Mouse (Mus musculus): ENCODE measurements around the gene Dpf3. TPM values are rescaled to one million over a fixed set of nuclear protein-coding genes. Genes with fewer than 3 reads are reported as not detected.

Gene Dpf3
- polyA plus RNA-seq, 1 experiment from 2014 or later = 8.6 TPM

- WGBS = 91% methylated on average over 6 of the region's 6 CpGs
- ATAC-seq = no peak
- H3K27me3 ChIP-seq (replicated peaks) = no peaks in the 10 kb centered on the region
These were observed 203.8 kb downstream of the Dpf3 start for GRCm38 (mm10) chr12:83283591-83284320.

GRCm38 (mm10) chr12:83277537-83278441 is 209.7 kb downstream of the Dpf3 start:
- Histone ChIP-seq H3K9me3 (no peaks in the 10 kb centered on the region), H3K9ac (no peak overlapping the region), H3K4me1 (replicated peaks) (no peaks in the 10 kb centered on the region; the same call in 1 of the 2 replicates), H3K27ac (no peak overlapping the region), H3K4me3 (replicated peaks) (no peak overlapping the region), H3K4me2 (replicated peaks) (no peak overlapping the region), H3K36me3 (no peaks in the 10 kb centered on the region), H3K27me3 (replicated peaks) (no peaks in the 10 kb centered on the region)
- WGBS = 70% methylated on average over 11 of the region's 11 CpGs
- no peak for ATAC-seq

More at GRCm38 (mm10) chr12:83283591-83284320, 203.8 kb downstream of the Dpf3 start:
- Histone ChIP-seq H3K36me3 (no peaks in the 10 kb centered on the region), H3K9ac (no peak overlapping the region), H3K9me3 (no peaks in the 10 kb centered on the region), H3K4me1 (replicated peaks) (no peaks in the 10 kb centered on the region), H3K4me3 (replicated peaks) (no peak overlapping the region), H3K4me2 (replicated peaks) (no peak overlapping the region), H3K27ac (no peak overlapping the region)

- no peak overlapping the region for H3K4me2 ChIP-seq (replicated peaks)
- no peak overlapping the region for H3K4me3 ChIP-seq (replicated peaks)
- H3K9ac ChIP-seq = no peak overlapping the region
- H3K9me3 ChIP-seq = no peaks in the 10 kb centered on the region
- H3K36me3 ChIP-seq = no peaks in the 10 kb centered on the region
- no peaks in the 10 kb centered on the region for H3K27me3 ChIP-seq (replicated peaks)
- ATAC-seq = no peak
- H3K27ac ChIP-seq = no peak overlapping the region
- H3K4me1 ChIP-seq (replicated peaks) = 0 out of 2 replicates have a peak, but pooled peaks cover 3% of the 10 kb centered on the region
- WGBS = 94% methylated on average over 3 of the region's 3 CpGs
These were observed 216.3 kb downstream of the Dpf3 start for GRCm38 (mm10) chr12:83271215-83271614.

- H3K4me1 ChIP-seq (replicated peaks) = 0 out of 2 replicates have a peak, but pooled peaks cover 3% of the 10 kb centered on the region
- H3K27ac ChIP-seq = peak overlapping the region; percentile 38; the same call in 1 of the 2 replicates
- WGBS = 48% methylated on average over 11 of the region's 11 CpGs
- H3K4me2 ChIP-seq (replicated peaks) = 0 out of 2 replicates have a peak overlapping the region, but pooled peaks have one; percentile 0
- H3K27me3 ChIP-seq (replicated peaks) = no peaks in the 10 kb centered on the region
- H3K9ac ChIP-seq = no peak overlapping the region
- no peaks in the 10 kb centered on the region for H3K36me3 ChIP-seq
- peak; percentile 84 for ATAC-seq
- no peak overlapping the region for H3K4me3 ChIP-seq (replicated peaks)
- no peaks in the 10 kb centered on the region for H3K9me3 ChIP-seq
These were observed 219.0 kb downstream of the Dpf3 start for GRCm38 (mm10) chr12:83268504-83268922.

- WGBS = 74% methylated on average over 2 of the region's 2 CpGs
- H3K4me1 ChIP-seq (replicated peaks) = no peaks in the 10 kb centered on the region
- no peak for ATAC-seq
- no peak overlapping the region for H3K9ac ChIP-seq
- no peaks in the 10 kb centered on the region for H3K27me3 ChIP-seq (replicated peaks)
- H3K9me3 ChIP-seq = no peaks in the 10 kb centered on the region
- H3K4me3 ChIP-seq (replicated peaks) = no peak overlapping the region
- H3K36me3 ChIP-seq = no peaks in the 10 kb centered on the region
- no peak overlapping the region for H3K4me2 ChIP-seq (replicated peaks)
- H3K27ac ChIP-seq = no peak overlapping the region
These were observed 227.0 kb downstream of the Dpf3 start for GRCm38 (mm10) chr12:83260540-83260939.

- H3K27ac ChIP-seq = no peak overlapping the region
- no peaks in the 10 kb centered on the region for H3K27me3 ChIP-seq (replicated peaks)
- H3K4me1 ChIP-seq (replicated peaks) = no peaks in the 10 kb centered on the region
- WGBS = 90% methylated on average over 4 of the region's 4 CpGs
- H3K4me3 ChIP-seq (replicated peaks) = no peak overlapping the region
- H3K4me2 ChIP-seq (replicated peaks) = no peak overlapping the region
- H3K36me3 ChIP-seq = no peaks in the 10 kb centered on the region
- H3K9ac ChIP-seq = no peak overlapping the region
- H3K9me3 ChIP-seq = no peaks in the 10 kb centered on the region
- no peak for ATAC-seq
These were observed 233.1 kb downstream of the Dpf3 start for GRCm38 (mm10) chr12:83254399-83254798.

- 82% methylated on average over 3 of the region's 3 CpGs for WGBS
- Histone ChIP-seq H3K4me3 (replicated peaks) (no peak overlapping the region), H3K27ac (no peak overlapping the region), H3K9ac (no peak overlapping the region), H3K27me3 (replicated peaks) (no peaks in the 10 kb centered on the region), H3K36me3 (no peaks in the 10 kb centered on the region), H3K9me3 (no peaks in the 10 kb centered on the region), H3K4me1 (replicated peaks) (no peaks in the 10 kb centered on the region), H3K4me2 (replicated peaks) (no peak overlapping the region)
- ATAC-seq = no peak
These were observed 238.4 kb downstream of the Dpf3 start for GRCm38 (mm10) chr12:83249066-83249465.

GRCm38 (mm10) chr12:83248636-83249035 is 238.9 kb downstream of the Dpf3 start:
- H3K4me3 ChIP-seq (replicated peaks) = no peak overlapping the region
- 63% methylated on average over 2 of the region's 2 CpGs for WGBS
- H3K9me3 ChIP-seq = no peaks in the 10 kb centered on the region
- ATAC-seq = no peak
- no peaks in the 10 kb centered on the region for H3K4me1 ChIP-seq (replicated peaks)
- no peak overlapping the region for H3K9ac ChIP-seq
- H3K36me3 ChIP-seq = no peaks in the 10 kb centered on the region
- no peak overlapping the region for H3K4me2 ChIP-seq (replicated peaks)
- no peak overlapping the region for H3K27ac ChIP-seq
- H3K27me3 ChIP-seq (replicated peaks) = no peaks in the 10 kb centered on the region

- H3K9me3 ChIP-seq = no peaks in the 10 kb centered on the region
- no peak overlapping the region for H3K27ac ChIP-seq
- H3K9ac ChIP-seq = no peak overlapping the region
- WGBS = 80% methylated on average over 3 of the region's 3 CpGs
- no peaks in the 10 kb centered on the region for H3K27me3 ChIP-seq (replicated peaks)
- no peaks in the 10 kb centered on the region for H3K4me1 ChIP-seq (replicated peaks)
- H3K4me3 ChIP-seq (replicated peaks) = no peak overlapping the region
- no peak for ATAC-seq
- H3K4me2 ChIP-seq (replicated peaks) = no peak overlapping the region
- no peaks in the 10 kb centered on the region for H3K36me3 ChIP-seq
These were observed 239.8 kb downstream of the Dpf3 start for GRCm38 (mm10) chr12:83247669-83248068.

- Histone ChIP-seq H3K27ac (no peak overlapping the region), H3K9me3 (no peaks in the 10 kb centered on the region), H3K4me3 (replicated peaks) (no peak overlapping the region), H3K36me3 (no peaks in the 10 kb centered on the region), H3K4me2 (replicated peaks) (no peak overlapping the region), H3K9ac (no peak overlapping the region), H3K4me1 (replicated peaks) (no peaks in the 10 kb centered on the region), H3K27me3 (replicated peaks) (no peaks in the 10 kb centered on the region)
- no peak for ATAC-seq
- 65% methylated on average over 3 of the region's 3 CpGs for WGBS
These were observed 246.5 kb downstream of the Dpf3 start for GRCm38 (mm10) chr12:83241022-83241421.

GRCm38 (mm10) chr12:83240571-83240970 is 246.9 kb downstream of the Dpf3 start:
- Histone ChIP-seq H3K27ac (no peak overlapping the region), H3K9ac (no peak overlapping the region), H3K4me3 (replicated peaks) (no peak overlapping the region), H3K4me2 (replicated peaks) (no peak overlapping the region), H3K27me3 (replicated peaks) (no peaks in the 10 kb centered on the region), H3K9me3 (no peaks in the 10 kb centered on the region), H3K36me3 (no peaks in the 10 kb centered on the region), H3K4me1 (replicated peaks) (no peaks in the 10 kb centered on the region)
- no peak for ATAC-seq

GRCm38 (mm10) chr12:83235781-83236180 is 251.7 kb downstream of the Dpf3 start:
- Histone ChIP-seq H3K36me3 (no peaks in the 10 kb centered on the region), H3K4me1 (replicated peaks) (no peaks in the 10 kb centered on the region), H3K9ac (no peak overlapping the region), H3K9me3 (no peaks in the 10 kb centered on the region), H3K4me3 (replicated peaks) (no peak overlapping the region), H3K27me3 (replicated peaks) (no peaks in the 10 kb centered on the region), H3K4me2 (replicated peaks) (no peak overlapping the region), H3K27ac (no peak overlapping the region)
- 92% methylated on average over 6 of the region's 6 CpGs for WGBS
- no peak for ATAC-seq
